Mouse (Mus musculus): Measurements from ENCODE around the gene Spata25. TPM values are rescaled to one million over a fixed set of nuclear protein-coding genes. Genes with fewer than 3 reads are reported as not detected.
"Not testable (repeated sequence)": the region's sequence is repeated elsewhere in the genome, so short reads cannot be mapped to it uniquely, and the experiment has no call there.

The Spata25 gene
- polyA plus RNA-seq (2016; fragmentation: Nextera tagmentation; extraction: Ambion mirVana), result 0.38 TPM in 1 of 2 replicates, not detected in the other

- Histone ChIP-seq H3K9me3 (no peaks in the 10 kb centered on the region), H3K4me3 (no peak within 1 kb of the TSS), H3K36me3 (peaks cover 45% of the 10 kb centered on the region), H3K27ac (no peak within 1 kb of the TSS), H3K4me1 (peaks cover 18% of the 10 kb centered on the region), H3K27me3 (ENCODE audit: insufficient read depth, poor library complexity, severe bottlenecking) (no peaks in the 10 kb centered on the region)
- DNase-seq (ENCODE audit: low spot score), result no peak
- WGBS, result 80% methylated on average over 6 of the region's 6 CpGs
Observed at GRCm38 (mm10) chr2:164828437-164828836, at the start of gene Spata25. TSS of gene Spata25 (minus strand) at chr2:164828537.

DNA sequence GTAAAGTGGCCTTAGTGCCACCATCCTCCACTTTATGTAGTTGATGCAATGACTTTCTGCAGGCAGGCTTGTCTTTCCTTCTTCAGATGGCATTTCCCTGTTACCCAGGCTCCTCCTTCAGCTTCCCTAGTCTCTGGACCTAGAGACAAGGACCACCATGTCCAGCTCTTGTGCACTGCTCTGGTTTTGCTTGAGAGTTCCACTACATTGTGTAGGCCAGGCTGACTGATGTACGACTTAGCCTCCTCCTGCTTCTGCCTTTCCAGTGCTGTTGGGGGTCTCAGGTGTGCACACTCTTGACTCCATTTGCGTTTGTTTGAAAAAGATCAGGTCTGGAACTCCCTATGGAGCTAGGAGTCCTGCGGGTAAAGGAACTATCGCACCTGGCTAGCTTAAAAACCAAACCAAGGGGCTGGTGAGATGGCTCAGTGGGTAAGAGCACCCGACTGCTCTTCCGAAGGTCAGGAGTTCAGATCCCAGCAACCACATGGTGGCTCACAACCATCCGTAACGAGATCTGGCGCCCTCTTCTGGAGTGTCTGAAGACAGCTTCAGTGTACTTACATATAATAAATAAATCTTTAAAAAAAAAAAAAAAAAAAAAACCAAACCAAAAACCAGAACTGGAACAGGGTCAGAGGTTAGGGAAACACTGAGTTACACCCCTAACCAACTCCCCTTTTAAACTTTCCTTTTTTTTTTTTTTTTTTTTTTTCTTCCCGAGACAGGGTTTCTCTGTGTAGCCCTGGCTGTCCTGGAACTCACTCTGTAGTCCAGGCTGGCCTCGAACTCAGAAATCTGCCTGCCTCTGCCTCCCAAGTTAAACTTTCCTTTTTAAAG lies 49.3 kb upstream of the Spata25 start:
- peaks cover 43% of the 10 kb centered on the region for H3K4me1 ChIP-seq
- not testable (repeated sequence) for DNase-seq (ENCODE audit: low spot score); H3K27me3 ChIP-seq (ENCODE audit: insufficient read depth, poor library complexity, severe bottlenecking); H3K27ac ChIP-seq; H3K9me3 ChIP-seq; H3K36me3 ChIP-seq
- WGBS, result 68% methylated on average over 11 of the region's 11 CpGs
- H3K4me3 ChIP-seq, result peak overlapping the region; percentile 96; the same call in 1 of the 2 replicates

DNA sequence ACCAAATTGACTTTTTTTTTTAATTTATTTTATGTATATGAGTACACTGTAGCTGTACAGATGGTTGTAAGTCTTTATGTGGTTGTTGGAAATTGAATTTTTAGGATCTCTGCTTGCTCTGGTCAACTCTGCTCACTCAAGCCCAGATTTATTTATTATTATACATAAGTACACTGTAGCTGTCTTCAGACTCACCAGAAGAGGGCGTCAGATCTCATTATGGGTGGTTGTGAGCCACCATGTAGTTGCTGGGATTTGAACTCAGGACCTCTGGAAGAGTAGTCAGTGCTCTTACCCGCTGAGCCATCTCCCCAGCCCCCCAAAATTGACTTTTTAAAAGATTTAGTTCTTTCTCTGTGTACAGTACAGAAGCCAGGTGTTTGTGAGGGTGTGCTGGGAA lies 47.3 kb upstream of the Spata25 start:
- H3K4me3 ChIP-seq; DNase-seq (ENCODE audit: low spot score); H3K27me3 ChIP-seq (ENCODE audit: insufficient read depth, poor library complexity, severe bottlenecking); H3K9me3 ChIP-seq; H3K27ac ChIP-seq; H3K36me3 ChIP-seq: not testable (repeated sequence)
- WGBS, result 51% methylated on average over 2 of the region's 2 CpGs
- peaks cover 41% of the 10 kb centered on the region for H3K4me1 ChIP-seq

- no peak for DNase-seq (ENCODE audit: low spot score)
- WGBS, result 9% methylated on average over 1 of the region's 1 CpGs
- peak overlapping the region; percentile 77 for H3K27ac ChIP-seq
- peaks cover 5% of the 10 kb centered on the region; the same call in 1 of the 2 replicates for H3K36me3 ChIP-seq
- H3K9me3 ChIP-seq, result no peaks in the 10 kb centered on the region
- H3K4me1 ChIP-seq, result peaks cover 30% of the 10 kb centered on the region
- H3K4me3 ChIP-seq, result no peak overlapping the region
- peaks cover 4% of the 10 kb centered on the region; the same call in 1 of the 2 replicates for H3K27me3 ChIP-seq (ENCODE audit: insufficient read depth, poor library complexity, severe bottlenecking)
Observed at GRCm38 (mm10) chr2:164874239-164874769, 46.0 kb upstream of the Spata25 start.

GRCm38 (mm10) chr2:164873621-164874020 lies 45.3 kb upstream of the Spata25 start:
- peaks cover 4% of the 10 kb centered on the region; the same call in 1 of the 2 replicates for H3K27me3 ChIP-seq (ENCODE audit: insufficient read depth, poor library complexity, severe bottlenecking)
- H3K9me3 ChIP-seq, result no peaks in the 10 kb centered on the region
- peaks cover 5% of the 10 kb centered on the region; the same call in 1 of the 2 replicates for H3K36me3 ChIP-seq
- 59% methylated on average over 3 of the region's 3 CpGs for WGBS
- H3K4me3 ChIP-seq, result no peak overlapping the region
- H3K4me1 ChIP-seq, result peaks cover 28% of the 10 kb centered on the region
- H3K27ac ChIP-seq, result peak overlapping the region; percentile 77; the same call in 1 of the 2 replicates
- no peak for DNase-seq (ENCODE audit: low spot score)

GRCm38 (mm10) chr2:164871602-164872303 lies 43.4 kb upstream of the Spata25 start:
- no peak for DNase-seq (ENCODE audit: low spot score)
- Histone ChIP-seq H3K4me3 (no peak overlapping the region), H3K9me3 (0 out of 2 replicates have a peak, but pooled peaks cover 5% of the 10 kb centered on the region), H3K27me3 (ENCODE audit: insufficient read depth, poor library complexity, severe bottlenecking) (peaks cover 4% of the 10 kb centered on the region; the same call in 1 of the 2 replicates), H3K36me3 (no peaks in the 10 kb centered on the region), H3K27ac (no peak overlapping the region), H3K4me1 (peaks cover 22% of the 10 kb centered on the region)
- WGBS, result 45% methylated on average over 6 of the region's 6 CpGs

GRCm38 (mm10) chr2:164868491-164868890 lies 40.2 kb upstream of the Spata25 start:
- H3K27me3 ChIP-seq (ENCODE audit: insufficient read depth, poor library complexity, severe bottlenecking), result peaks cover 4% of the 10 kb centered on the region; the same call in 1 of the 2 replicates
- H3K27ac ChIP-seq, result no peak overlapping the region
- DNase-seq (ENCODE audit: low spot score), result no peak

DNA sequence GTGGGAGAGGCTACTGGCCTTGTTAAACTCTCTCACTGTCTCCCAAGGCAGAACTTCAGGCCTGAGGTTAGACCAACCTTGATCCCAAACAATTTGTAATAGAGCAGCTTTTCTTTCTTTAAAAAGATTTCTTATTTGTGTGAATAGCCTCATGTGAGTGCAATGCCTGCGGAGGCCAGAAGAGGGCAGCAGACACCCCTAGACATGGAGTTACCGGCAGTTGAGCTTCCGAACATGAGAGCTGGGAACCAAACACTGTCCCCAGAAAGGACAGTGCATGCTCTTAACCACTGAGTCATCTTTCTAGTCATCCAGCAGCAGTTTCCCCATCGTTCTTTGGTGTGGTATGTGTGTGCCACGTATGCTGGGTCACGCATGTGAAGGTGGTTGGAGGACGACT lies 39.2 kb upstream of the Spata25 start:
- 0 out of 2 replicates have a peak, but pooled peaks cover 5% of the 10 kb centered on the region for H3K9me3 ChIP-seq
- no peak overlapping the region for H3K4me3 ChIP-seq
- H3K36me3 ChIP-seq, result no peaks in the 10 kb centered on the region
- peak overlapping the region; percentile 74 for H3K27ac ChIP-seq
- peaks cover 4% of the 10 kb centered on the region; the same call in 1 of the 2 replicates for H3K27me3 ChIP-seq (ENCODE audit: insufficient read depth, poor library complexity, severe bottlenecking)
- DNase-seq (ENCODE audit: low spot score), result no peak
- 91% methylated on average over 7 of the region's 7 CpGs for WGBS
- peaks cover 9% of the 10 kb centered on the region for H3K4me1 ChIP-seq

More at GRCm38 (mm10) chr2:164868491-164868890, 40.2 kb upstream of the Spata25 start:
- Histone ChIP-seq H3K4me3 (no peak overlapping the region), H3K9me3 (0 out of 2 replicates have a peak, but pooled peaks cover 5% of the 10 kb centered on the region), H3K4me1 (peaks cover 9% of the 10 kb centered on the region), H3K36me3 (no peaks in the 10 kb centered on the region)
- WGBS, result 68% methylated on average over 7 of the region's 7 CpGs

GRCm38 (mm10) chr2:164866741-164867551 lies 38.6 kb upstream of the Spata25 start:
- Histone ChIP-seq H3K27me3 (ENCODE audit: insufficient read depth, poor library complexity, severe bottlenecking) (peaks cover 4% of the 10 kb centered on the region; the same call in 1 of the 2 replicates), H3K9me3 (0 out of 2 replicates have a peak, but pooled peaks cover 5% of the 10 kb centered on the region), H3K4me3 (no peak overlapping the region), H3K27ac (peak overlapping the region; percentile 74), H3K36me3 (no peaks in the 10 kb centered on the region), H3K4me1 (peaks cover 14% of the 10 kb centered on the region)
- 43% methylated on average over 16 of the region's 16 CpGs for WGBS
- DNase-seq (ENCODE audit: low spot score), result no peak

GRCm38 (mm10) chr2:164864593-164864992 lies 36.3 kb upstream of the Spata25 start:
- Histone ChIP-seq H3K27ac (no peak overlapping the region), H3K36me3 (no peaks in the 10 kb centered on the region), H3K9me3 (0 out of 2 replicates have a peak, but pooled peaks cover 5% of the 10 kb centered on the region), H3K27me3 (ENCODE audit: insufficient read depth, poor library complexity, severe bottlenecking) (peaks cover 6% of the 10 kb centered on the region; the same call in 1 of the 2 replicates), H3K4me1 (peaks cover 24% of the 10 kb centered on the region), H3K4me3 (no peak overlapping the region)
- no peak for DNase-seq (ENCODE audit: low spot score)
- WGBS, result 57% methylated on average over 4 of the region's 4 CpGs

GRCm38 (mm10) chr2:164863411-164863810 lies 35.1 kb upstream of the Spata25 start:
- Histone ChIP-seq H3K27me3 (ENCODE audit: insufficient read depth, poor library complexity, severe bottlenecking) (peaks cover 16% of the 10 kb centered on the region), H3K4me1 (peaks cover 29% of the 10 kb centered on the region)
- H3K27ac ChIP-seq; H3K9me3 ChIP-seq; H3K36me3 ChIP-seq; H3K4me3 ChIP-seq; DNase-seq (ENCODE audit: low spot score): not testable (repeated sequence)
- WGBS, result 91% methylated on average over 8 of the region's 9 CpGs
